Mouse (Mus musculus): Measurements from ENCODE around the gene 4930438A08Rik. TPM values are rescaled to one million over a fixed set of nuclear protein-coding genes. Genes with fewer than 3 reads are reported as not detected.
A peak's percentile ranks its signal among the peaks of the same experiment; 100 is the strongest.

4930438A08Rik gene
- polyA plus RNA-seq, 1 experiment = 0.53 TPM

- peak; percentile 28 to 39 for DNase-seq (ENCODE audit: low read depth in 1 of 2, low spot score in 2 of 2)
- WGBS = 2% methylated on average over 42 of the region's 42 CpGs
- H3K4me1 ChIP-seq (ENCODE audit: control insufficient read depth, insufficient read depth, insufficient read length) = no peaks in the 10 kb centered on the region; the same call in 1 of the 2 replicates
These were observed 32.9 kb downstream of the 4930438A08Rik start for GRCm38 (mm10) chr11:58307411-58308080.

GRCm38 (mm10) chr11:58308661-58309060 is 34.1 kb downstream of the 4930438A08Rik start:
- TF ChIP-seq CTCF (IDR thresholded peaks at IDR 0.05; ENCODE audit: extremely low read depth, insufficient read depth, insufficient read length, insufficient replicate concordance) (no peak), POLR2A (IDR thresholded peaks at IDR 0.05; ENCODE audit: low read depth, low read length) (no peak)
- no peak overlapping the region for H3K27ac ChIP-seq (ENCODE audit: insufficient read depth, low read length)
- no peak for DNase-seq (ENCODE audit: low read depth in 1 of 2, low spot score in 2 of 2)
- WGBS = 95% methylated on average over 9 of the region's 9 CpGs
- H3K4me3 ChIP-seq (ENCODE audit: extremely low read depth, insufficient read depth, insufficient read length) = no peak overlapping the region
- no peaks in the 10 kb centered on the region for H3K36me3 ChIP-seq (ENCODE audit: control insufficient read depth, insufficient read depth, low read length)
- H3K4me1 ChIP-seq (ENCODE audit: control insufficient read depth, insufficient read depth, insufficient read length) = no peaks in the 10 kb centered on the region; the same call in 1 of the 2 replicates
- H3K27me3 ChIP-seq (ENCODE audit: control insufficient read depth, insufficient read depth, low read length) = no peaks in the 10 kb centered on the region

More at GRCm38 (mm10) chr11:58307411-58308080, 32.9 kb downstream of the 4930438A08Rik start:
- TF ChIP-seq CTCF (IDR thresholded peaks at IDR 0.05; ENCODE audit: extremely low read depth, insufficient read depth, insufficient read length, insufficient replicate concordance) (no peak), POLR2A (IDR thresholded peaks at IDR 0.05; ENCODE audit: low read depth, low read length) (no peak)
- Histone ChIP-seq H3K36me3 (ENCODE audit: control insufficient read depth, insufficient read depth, low read length) (no peaks in the 10 kb centered on the region), H3K4me3 (ENCODE audit: extremely low read depth, insufficient read depth, insufficient read length) (peak overlapping the region; percentile 64), H3K27ac (ENCODE audit: insufficient read depth, low read length) (no peak overlapping the region), H3K27me3 (ENCODE audit: control insufficient read depth, insufficient read depth, low read length) (no peaks in the 10 kb centered on the region)

GRCm38 (mm10) chr11:58314069-58314468 is 39.5 kb downstream of the 4930438A08Rik start:
- Histone ChIP-seq H3K36me3 (ENCODE audit: control insufficient read depth, insufficient read depth, low read length) (peaks cover 8% of the 10 kb centered on the region), H3K27me3 (ENCODE audit: control insufficient read depth, insufficient read depth, low read length) (no peaks in the 10 kb centered on the region), H3K27ac (ENCODE audit: insufficient read depth, low read length) (no peak overlapping the region), H3K4me1 (ENCODE audit: control insufficient read depth, insufficient read depth, insufficient read length) (no peaks in the 10 kb centered on the region), H3K4me3 (ENCODE audit: extremely low read depth, insufficient read depth, insufficient read length) (no peak overlapping the region)
- TF ChIP-seq CTCF (IDR thresholded peaks at IDR 0.05; ENCODE audit: extremely low read depth, insufficient read depth, insufficient read length, insufficient replicate concordance) (no peak), POLR2A (IDR thresholded peaks at IDR 0.05; ENCODE audit: low read depth, low read length) (no peak)
- 92% methylated on average over 6 of the region's 6 CpGs for WGBS
- DNase-seq (ENCODE audit: low read depth in 1 of 2, low spot score in 2 of 2) = no peak

- no peak for DNase-seq (ENCODE audit: low read depth in 1 of 2, low spot score in 2 of 2)
- no peak overlapping the region for H3K27ac ChIP-seq (ENCODE audit: insufficient read depth, low read length)
These were observed 41.1 kb downstream of the 4930438A08Rik start for GRCm38 (mm10) chr11:58315536-58316168.

GRCm38 (mm10) chr11:58316344-58316743 is 41.7 kb downstream of the 4930438A08Rik start:
- Histone ChIP-seq H3K36me3 (ENCODE audit: control insufficient read depth, insufficient read depth, low read length) (peaks cover 8% of the 10 kb centered on the region), H3K27me3 (ENCODE audit: control insufficient read depth, insufficient read depth, low read length) (no peaks in the 10 kb centered on the region), H3K27ac (ENCODE audit: insufficient read depth, low read length) (no peak overlapping the region), H3K4me1 (ENCODE audit: control insufficient read depth, insufficient read depth, insufficient read length) (no peaks in the 10 kb centered on the region), H3K4me3 (ENCODE audit: extremely low read depth, insufficient read depth, insufficient read length) (no peak overlapping the region)
- DNase-seq (ENCODE audit: low read depth in 1 of 2, low spot score in 2 of 2) = no peak
- TF ChIP-seq POLR2A (IDR thresholded peaks at IDR 0.05; ENCODE audit: low read depth, low read length) = no peak
- no peak for TF ChIP-seq CTCF (IDR thresholded peaks at IDR 0.05; ENCODE audit: extremely low read depth, insufficient read depth, insufficient read length, insufficient replicate concordance)
- WGBS = 97% methylated on average over 17 of the region's 17 CpGs

More at GRCm38 (mm10) chr11:58315536-58316168, 41.1 kb downstream of the 4930438A08Rik start:
- Histone ChIP-seq H3K36me3 (ENCODE audit: control insufficient read depth, insufficient read depth, low read length) (peaks cover 8% of the 10 kb centered on the region), H3K4me3 (ENCODE audit: extremely low read depth, insufficient read depth, insufficient read length) (no peak overlapping the region), H3K27me3 (ENCODE audit: control insufficient read depth, insufficient read depth, low read length) (no peaks in the 10 kb centered on the region), H3K4me1 (ENCODE audit: control insufficient read depth, insufficient read depth, insufficient read length) (no peaks in the 10 kb centered on the region)
- TF ChIP-seq CTCF (IDR thresholded peaks at IDR 0.05; ENCODE audit: extremely low read depth, insufficient read depth, insufficient read length, insufficient replicate concordance) = no peak
- TF ChIP-seq POLR2A (IDR thresholded peaks at IDR 0.05; ENCODE audit: low read depth, low read length) = no peak
- 96% methylated on average over 5 of the region's 5 CpGs for WGBS

- 94% methylated on average over 28 of the region's 28 CpGs for WGBS
- Histone ChIP-seq H3K36me3 (ENCODE audit: control insufficient read depth, insufficient read depth, low read length) (peaks cover 8% of the 10 kb centered on the region), H3K27ac (ENCODE audit: insufficient read depth, low read length) (no peak overlapping the region), H3K27me3 (ENCODE audit: control insufficient read depth, insufficient read depth, low read length) (no peaks in the 10 kb centered on the region), H3K4me3 (ENCODE audit: extremely low read depth, insufficient read depth, insufficient read length) (no peak overlapping the region), H3K4me1 (ENCODE audit: control insufficient read depth, insufficient read depth, insufficient read length) (no peaks in the 10 kb centered on the region)
- TF ChIP-seq CTCF (IDR thresholded peaks at IDR 0.05; ENCODE audit: extremely low read depth, insufficient read depth, insufficient read length, insufficient replicate concordance) = no peak
- TF ChIP-seq POLR2A (IDR thresholded peaks at IDR 0.05; ENCODE audit: low read depth, low read length) = no peak
- no peak for DNase-seq (ENCODE audit: low read depth in 1 of 2, low spot score in 2 of 2)
These were observed 42.3 kb downstream of the 4930438A08Rik start for GRCm38 (mm10) chr11:58316768-58317390.
